Mouse (Mus musculus) C2C12 (cell line): Measurements from ENCODE around the gene AC134908.4.

Source experiments
- CTCF ChIP-seq: IDR thresholded peaks from one replicate; pipeline ENCODE4 v1.5.1; 2011; ENCODE audit not compliant: control insufficient read depth, insufficient read depth, insufficient read length
- MYOG ChIP-seq: IDR thresholded peaks from one replicate; pipeline ENCODE4 v1.6.1; 2011; ENCODE audit not compliant: control insufficient read depth, insufficient read length; ENCODE audit errors: extremely low read depth
- USF1 ChIP-seq: IDR thresholded peaks from one replicate; pipeline ENCODE4 v1.6.1; 2011; ENCODE audit warnings: low read depth, mild to moderate bottlenecking, control low read depth, moderate library complexity

DNA sequence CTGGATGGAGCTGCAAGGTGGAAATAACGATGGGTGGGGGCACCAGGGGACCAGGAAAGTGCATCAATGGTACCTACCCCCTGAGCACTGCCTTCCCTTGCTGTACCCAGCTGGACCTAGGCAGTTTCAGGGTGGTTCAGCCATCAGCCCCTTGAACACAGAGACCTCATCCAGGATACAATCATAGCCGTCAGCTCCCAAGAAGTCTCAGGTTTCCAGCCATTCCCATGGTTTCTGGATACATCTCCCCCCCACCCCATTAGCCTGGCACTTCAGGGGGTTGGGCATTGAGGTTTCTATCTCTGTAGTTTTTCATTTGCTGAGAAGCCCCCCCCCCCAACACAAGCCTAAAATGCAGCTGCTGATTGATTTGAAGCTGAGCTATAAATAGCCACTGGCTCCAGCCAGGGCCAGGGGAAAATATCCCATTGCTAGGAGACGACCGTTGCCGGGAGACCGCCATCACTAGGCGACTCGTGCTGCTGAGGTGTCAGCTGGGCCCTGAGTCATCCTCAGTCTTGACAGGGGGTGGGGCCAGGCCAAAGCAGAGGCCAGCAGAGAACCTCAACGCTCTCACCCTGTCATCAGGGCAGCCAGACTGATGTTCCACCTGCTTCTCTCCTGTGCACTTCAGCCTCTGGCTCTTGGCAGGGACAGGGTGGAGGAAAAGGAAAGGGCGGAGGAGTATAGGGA lies 7.5 kb upstream of the AC134908.4 start:
- TF ChIP-seq USF1 (peak; percentile 10), CTCF (no peak), MYOG (no peak)
